Comparison of ENCODE assay signal across 13 mouse cellular contexts in genomic region chr13:54418781-54419327, GRCm38 (mm10). TPM values are rescaled to one million over a fixed set of nuclear protein-coding genes. Genes with fewer than 3 reads are reported as not detected.
DNase-seq lines count a peak whose midpoint lies in the region; ATAC-seq and TF ChIP-seq lines count a peak whose summit lies in the region.
"Had no signal": no experiment of that assay in that cellular context is flagged by ENCODE, and none has a peak within 500 bp of the region (broad histone marks: within the 10 kb centered on the region; RNA-seq: fewer than 3 reads in every experiment).

No protein-coding gene starts in this region.

- H3K4me2 ChIP-seq in midbrain, embryonic 11.5 days: no peak overlapping the region
- H3K4me2 ChIP-seq in hindbrain, embryonic 11.5 days (replicated peaks; ENCODE audit: low read depth, low read length): no peak overlapping the region
- H3K4me2 ChIP-seq in neural tube, embryonic 14.5 days (ENCODE audit: low read depth, low read length): no peak overlapping the region
- H3K4me2 ChIP-seq: embryonic facial prominence, embryonic 12.5 days had no signal

- ATAC-seq in midbrain, embryonic 11.5 days (ENCODE audit: low FRiP score): no peak
- no peak for ATAC-seq in hindbrain, embryonic 11.5 days (ENCODE audit: low FRiP score)
- no peak for ATAC-seq in neural tube, embryonic 14.5 days (ENCODE audit: low read depth)
- ATAC-seq: liver, postnatal 0 days had no signal

- peak overlapping the region; percentile 63; the same call in 1 of the 2 replicates for H3K27ac ChIP-seq in midbrain, embryonic 10.5 days (replicated peaks)
- no peak overlapping the region for H3K27ac ChIP-seq in midbrain, embryonic 11.5 days (ENCODE audit: low read depth, low read length)
- no peak overlapping the region for H3K27ac ChIP-seq in hindbrain, embryonic 11.5 days (ENCODE audit: low read depth, low read length)
- H3K27ac ChIP-seq in neural tube, embryonic 14.5 days (ENCODE audit: low read depth, low read length): 0 out of 2 replicates have a peak overlapping the region, but pooled peaks have one; percentile 10
- no peak overlapping the region for H3K27ac ChIP-seq in gastrocnemius, adult 2 months
- H3K27ac ChIP-seq: embryonic facial prominence, embryonic 12.5 days had no signal

- H3K4me3 ChIP-seq in midbrain, embryonic 10.5 days: no peak overlapping the region
- no peak overlapping the region for H3K4me3 ChIP-seq in midbrain, embryonic 11.5 days (ENCODE audit: low read depth, low read length)
- H3K4me3 ChIP-seq in hindbrain, embryonic 11.5 days (ENCODE audit: low read depth, low read length): no peak overlapping the region
- no peak overlapping the region for H3K4me3 ChIP-seq in neural tube, embryonic 14.5 days (ENCODE audit: low read depth, low read length)
- no peak overlapping the region for H3K4me3 ChIP-seq in gastrocnemius, adult 2 months
- H3K4me3 ChIP-seq: embryonic facial prominence, embryonic 12.5 days had no signal

- TF ChIP-seq CTCF in gastrocnemius, adult 2 months (IDR thresholded peaks at IDR 0.05): no peak

- no peak overlapping the region for H3K9ac ChIP-seq in midbrain, embryonic 11.5 days (ENCODE audit: low read length)
- no peak overlapping the region for H3K9ac ChIP-seq in hindbrain, embryonic 11.5 days (ENCODE audit: low read depth, low read length)
- H3K9ac ChIP-seq in neural tube, embryonic 14.5 days (replicated peaks; ENCODE audit: low read depth, low read length): no peak overlapping the region
- H3K9ac ChIP-seq: embryonic facial prominence, embryonic 12.5 days; liver, postnatal 0 days had no signal

- no peak for DNase-seq in midbrain, embryonic 10.5 days (ENCODE audit: low spot score)
- no peak for DNase-seq in midbrain, embryonic 11.5 days (ENCODE audit: low spot score, missing footprints)
- peak; percentile 27 for DNase-seq in hindbrain, embryonic 11.5 days (ENCODE audit: low spot score)
- peak; percentile 19 to 40 for DNase-seq in kidney, postnatal 4 days
- DNase-seq in thymus, postnatal 10 days (ENCODE audit: low spot score in 2 of 2): no peak
- DNase-seq in thymus, postnatal 25 days: no peak
- no peak for DNase-seq in gastrocnemius, adult 2 months
- DNase-seq: cerebellum, adult 18-20 months; gastrocnemius, postnatal 10 days; liver, postnatal 0 days had no signal

- H3K9me3 ChIP-seq in midbrain, embryonic 10.5 days (replicated peaks): peaks cover 5% of the 10 kb centered on the region
- H3K9me3 ChIP-seq in midbrain, embryonic 11.5 days (ENCODE audit: control insufficient read depth, low read length): no peaks in the 10 kb centered on the region
- H3K9me3 ChIP-seq in hindbrain, embryonic 11.5 days (ENCODE audit: control insufficient read depth, low read length): no peaks in the 10 kb centered on the region
- H3K9me3 ChIP-seq in neural tube, embryonic 14.5 days (ENCODE audit: control insufficient read depth, low read length): no peaks in the 10 kb centered on the region
- H3K9me3 ChIP-seq: embryonic facial prominence, embryonic 12.5 days had no signal

- intact Hi-C loops in gastrocnemius, adult 2 months (cut with DNase I): no loop called here

- 79% methylated on average over 10 of the region's 10 CpGs for WGBS in midbrain, embryonic 10.5 days
- WGBS in midbrain, embryonic 11.5 days: 77% methylated on average over 10 of the region's 10 CpGs
- 75% methylated on average over 10 of the region's 10 CpGs for WGBS in hindbrain, embryonic 11.5 days
- 53% methylated on average over 10 of the region's 10 CpGs for WGBS in neural tube, embryonic 14.5 days

- H3K27me3 ChIP-seq in midbrain, embryonic 10.5 days (ENCODE audit: low read depth, poor library complexity, severe bottlenecking): no peaks in the 10 kb centered on the region
- H3K27me3 ChIP-seq in midbrain, embryonic 11.5 days (ENCODE audit: control insufficient read depth, insufficient read depth, low read length): no peaks in the 10 kb centered on the region
- no peaks in the 10 kb centered on the region for H3K27me3 ChIP-seq in hindbrain, embryonic 11.5 days (ENCODE audit: control insufficient read depth, insufficient read depth, low read length)
- H3K27me3 ChIP-seq in neural tube, embryonic 14.5 days (ENCODE audit: control insufficient read depth, insufficient read depth, low read length): no peaks in the 10 kb centered on the region
- H3K27me3 ChIP-seq: embryonic facial prominence, embryonic 12.5 days had no signal

- no peaks in the 10 kb centered on the region for H3K36me3 ChIP-seq in midbrain, embryonic 10.5 days
- no peaks in the 10 kb centered on the region for H3K36me3 ChIP-seq in midbrain, embryonic 11.5 days (ENCODE audit: control insufficient read depth, insufficient read depth, low read length)
- H3K36me3 ChIP-seq in hindbrain, embryonic 11.5 days (ENCODE audit: control insufficient read depth, insufficient read depth, low read length): no peaks in the 10 kb centered on the region
- no peaks in the 10 kb centered on the region for H3K36me3 ChIP-seq in neural tube, embryonic 14.5 days (ENCODE audit: control insufficient read depth, insufficient read depth, low read length)
- H3K36me3 ChIP-seq: embryonic facial prominence, embryonic 12.5 days had no signal

- peaks cover 8% of the 10 kb centered on the region for H3K4me1 ChIP-seq in midbrain, embryonic 10.5 days
- H3K4me1 ChIP-seq in midbrain, embryonic 11.5 days (ENCODE audit: control insufficient read depth, insufficient read depth, low read length): no peaks in the 10 kb centered on the region
- no peaks in the 10 kb centered on the region for H3K4me1 ChIP-seq in hindbrain, embryonic 11.5 days (replicated peaks; ENCODE audit: control insufficient read depth, insufficient read depth, low read length)
- peaks cover 6% of the 10 kb centered on the region; the same call in 1 of the 2 replicates for H3K4me1 ChIP-seq in neural tube, embryonic 14.5 days (ENCODE audit: control insufficient read depth, insufficient read depth, low read length)
- H3K4me1 ChIP-seq: embryonic facial prominence, embryonic 12.5 days had no signal

RNA-seq across cellular contexts. Expression of gene Cplx2, which starts 47.7 kb away (rescaled TPM):
- 9.9 and 15.3 TPM in 2 replicates for polyA plus RNA-seq in midbrain, embryonic 10.5 days (2016; fragmentation: Nextera tagmentation; extraction: Ambion mirVana)
- polyA plus RNA-seq in midbrain, embryonic 11.5 days (2014; fragmentation: Nextera tagmentation; extraction: Ambion mirVana): 14.7 and 14.8 TPM in 2 replicates
- polyA plus RNA-seq in hindbrain, embryonic 11.5 days (2014; fragmentation: Nextera tagmentation; extraction: Ambion mirVana): 12.7 and 13.0 TPM in 2 replicates
- polyA plus RNA-seq in neural tube, embryonic 14.5 days (2014; fragmentation: Nextera tagmentation; extraction: Ambion mirVana): 23.6 and 24.1 TPM in 2 replicates
- under 1 TPM; 0.46 to 0.84 TPM for total RNA-seq in gastrocnemius, adult 2 months (2021)
- total RNA-seq: monocyte, adult 5-6 weeks had no signal

RNA-seq across cellular contexts. Expression of gene Thoc3, which starts 49.8 kb away (rescaled TPM):
- 195 and 200 TPM in 2 replicates for polyA plus RNA-seq in midbrain, embryonic 10.5 days (2016; fragmentation: Nextera tagmentation; extraction: Ambion mirVana)
- 161 and 163 TPM in 2 replicates for polyA plus RNA-seq in midbrain, embryonic 11.5 days (2014; fragmentation: Nextera tagmentation; extraction: Ambion mirVana)
- 142 and 143 TPM in 2 replicates for polyA plus RNA-seq in hindbrain, embryonic 11.5 days (2014; fragmentation: Nextera tagmentation; extraction: Ambion mirVana)
- 91.0 and 102 TPM in 2 replicates for polyA plus RNA-seq in neural tube, embryonic 14.5 days (2014; fragmentation: Nextera tagmentation; extraction: Ambion mirVana)
- total RNA-seq in gastrocnemius, adult 2 months (2021): 10 to 100 TPM; 14.7 to 16.5 TPM

Comparison
In these comparisons a context has a peak if more than half of its experiments do, and no peak if none do; other contexts are left out.
1. H3K27ac ChIP-seq: peak in midbrain, embryonic 10.5 days (single experiment) and neural tube, embryonic 14.5 days (single experiment); none in midbrain, embryonic 11.5 days (single experiment), hindbrain, embryonic 11.5 days (single experiment) and gastrocnemius, adult 2 months (single experiment).
2. DNase-seq: peak in hindbrain, embryonic 11.5 days (single experiment) and kidney, postnatal 4 days (2 of 2); none in midbrain, embryonic 10.5 days (single experiment), midbrain, embryonic 11.5 days (single experiment), thymus, postnatal 10 days (0 of 2), thymus, postnatal 25 days (single experiment) and gastrocnemius, adult 2 months (single experiment).